Mouse (Mus musculus) heart, adult 8-10 months (tissue): ENCODE measurements around the gene Ryr2. TPM values are rescaled to one million over a fixed set of nuclear protein-coding genes. Genes with fewer than 3 reads are reported as not detected.
"Not testable (repeated sequence)": the region's sequence is repeated elsewhere in the genome, so short reads cannot be mapped to it uniquely, and the experiment has no call there.

Source experiments
- DNase-seq: peaks from one replicate; pipeline ENCODE4 v3.0.0; 2022; ENCODE audit warnings: low spot score
- total RNA-seq, 4 experiments: library from RNA; stranded (reverse); gene quantifications; 2 replicates each; pipeline ENCODE4 v1.2.4; 2022

Gene Ryr2
- total RNA-seq, 4 experiments from 2014 or later, result 935 to 1,209 (median 1,093) TPM

DNA sequence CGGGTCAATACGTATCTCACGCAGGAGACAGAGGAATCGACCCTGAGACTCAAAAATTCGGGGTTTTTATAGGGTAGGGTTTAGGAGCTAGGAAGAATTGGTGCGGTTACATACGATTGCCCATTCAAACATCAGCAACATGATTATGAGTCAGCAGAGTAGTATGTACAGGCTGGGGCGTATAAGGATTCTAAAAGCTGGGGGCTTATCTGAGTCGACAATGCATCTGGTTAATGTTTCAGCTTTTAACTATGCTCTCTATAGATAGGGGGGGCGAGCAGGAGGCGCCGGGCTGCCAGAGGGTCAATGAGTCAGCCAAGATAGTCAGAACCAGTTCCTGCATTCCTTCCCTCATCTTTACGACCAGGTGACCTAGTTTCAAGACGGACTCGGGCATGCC, 557.6 kb downstream of the Ryr2 start:
- not testable (repeated sequence) for DNase-seq

DNA sequence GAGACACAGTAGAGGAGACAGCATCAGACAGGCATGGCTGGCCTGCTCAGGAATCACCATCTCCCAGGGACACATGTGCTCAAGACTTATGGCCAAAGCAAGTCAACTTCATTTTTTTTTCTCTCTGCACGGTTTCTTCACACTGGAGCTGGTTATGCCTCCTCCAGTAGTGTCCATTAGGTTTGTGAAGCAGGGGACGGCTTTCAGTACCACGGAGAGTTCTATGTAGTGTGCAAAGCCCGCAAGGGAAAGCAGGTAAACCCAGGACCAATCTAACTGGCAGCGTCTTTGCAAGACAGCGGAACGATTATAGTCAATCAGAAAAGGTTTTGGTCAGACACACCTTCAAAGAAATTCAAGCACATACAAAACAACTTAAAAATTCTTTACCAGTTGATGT, 560.9 kb downstream of the Ryr2 start:
- DNase-seq, result no peak

- no peak for DNase-seq
Observed at GRCm38 (mm10) chr13:11542546-11542945, 564.2 kb downstream of the Ryr2 start.

- DNase-seq, result no peak
Observed at GRCm38 (mm10) chr13:11536851-11537250, 569.9 kb downstream of the Ryr2 start.

- no peak for DNase-seq
Observed at GRCm38 (mm10) chr13:11535874-11536273, 570.9 kb downstream of the Ryr2 start.

GRCm38 (mm10) chr13:11533265-11533664, 573.5 kb downstream of the Ryr2 start:
- no peak for DNase-seq

DNA sequence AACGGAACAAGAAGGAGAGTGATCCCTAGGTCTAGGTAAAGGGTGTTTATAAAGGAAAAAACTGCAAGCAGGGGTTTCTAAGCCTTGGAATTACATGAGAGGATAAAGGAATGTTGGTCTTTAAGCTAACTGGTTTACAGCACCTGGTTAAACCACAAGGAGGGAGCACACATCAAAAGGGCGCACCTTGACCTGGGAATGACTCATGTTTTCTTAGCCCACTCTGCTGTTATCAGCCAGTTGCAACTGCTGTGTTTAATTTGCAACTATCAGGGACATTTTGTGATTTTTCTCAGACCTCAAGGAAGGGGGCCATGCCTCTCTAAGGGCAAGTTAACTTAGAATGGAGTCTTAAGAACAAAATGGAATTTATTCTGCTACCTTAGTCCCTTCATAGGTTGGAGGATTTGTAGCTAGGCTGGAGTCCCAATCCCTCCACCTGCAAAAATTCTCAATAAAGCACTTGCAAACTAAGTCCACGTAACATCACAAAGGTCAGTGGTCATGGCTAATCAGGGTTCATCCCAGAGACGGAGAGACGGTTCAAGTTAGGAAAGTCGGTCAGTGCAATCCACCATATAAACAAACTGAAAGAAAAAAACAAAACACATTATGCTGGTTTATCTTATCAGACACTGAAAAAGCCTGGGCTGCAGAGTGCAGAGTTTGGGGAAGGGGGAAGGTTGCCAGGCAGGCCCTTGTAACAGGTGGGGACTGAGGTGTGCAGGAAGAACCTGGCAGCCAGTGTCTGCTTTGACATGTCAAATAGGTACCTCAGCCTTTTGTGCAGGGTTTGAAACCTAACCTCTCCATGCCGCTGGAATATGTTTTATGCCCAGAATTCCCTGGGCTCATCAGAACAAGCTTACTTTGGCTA, 574.5 kb downstream of the Ryr2 start:
- no peak for DNase-seq

DNA sequence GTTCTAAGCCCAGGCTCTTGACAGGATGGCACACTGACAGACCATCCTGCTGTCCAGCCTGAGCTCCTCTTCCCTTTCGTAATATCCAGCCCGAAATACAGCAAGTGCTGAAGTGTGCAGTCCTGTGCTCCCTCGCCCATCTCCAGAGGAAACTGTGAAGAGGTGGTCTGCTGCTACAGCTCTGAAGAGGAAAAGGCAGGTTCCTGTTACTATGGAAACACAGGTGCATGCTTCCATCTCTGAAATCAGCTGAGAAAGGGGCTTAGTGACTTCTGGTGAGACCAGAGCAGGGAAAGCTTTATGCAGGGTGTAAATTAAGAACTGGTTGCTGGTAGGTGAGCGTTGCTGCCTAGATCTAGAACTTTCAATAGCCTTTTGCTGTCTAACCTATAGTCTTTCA, 583.1 kb downstream of the Ryr2 start:
- DNase-seq, result no peak

DNA sequence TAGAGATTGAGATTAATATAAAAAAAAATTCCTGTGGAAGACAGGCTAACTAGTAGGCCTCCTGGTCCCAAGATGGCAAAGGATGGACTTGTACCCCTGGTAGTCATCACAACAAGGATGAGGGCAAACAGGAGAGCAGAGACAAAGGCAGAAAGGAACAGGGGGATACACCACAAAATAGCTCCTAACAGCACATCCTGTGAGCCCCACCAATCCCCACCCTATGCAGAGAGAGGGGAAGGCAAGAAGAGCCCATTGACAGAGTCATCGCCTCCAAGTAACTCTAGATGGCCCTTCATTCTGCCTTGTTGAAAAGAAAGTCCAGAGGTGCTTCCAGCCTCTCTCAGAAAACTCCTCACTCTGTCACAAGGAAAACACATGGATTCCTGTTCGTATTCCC, 586.0 kb downstream of the Ryr2 start:
- no peak for DNase-seq

DNA sequence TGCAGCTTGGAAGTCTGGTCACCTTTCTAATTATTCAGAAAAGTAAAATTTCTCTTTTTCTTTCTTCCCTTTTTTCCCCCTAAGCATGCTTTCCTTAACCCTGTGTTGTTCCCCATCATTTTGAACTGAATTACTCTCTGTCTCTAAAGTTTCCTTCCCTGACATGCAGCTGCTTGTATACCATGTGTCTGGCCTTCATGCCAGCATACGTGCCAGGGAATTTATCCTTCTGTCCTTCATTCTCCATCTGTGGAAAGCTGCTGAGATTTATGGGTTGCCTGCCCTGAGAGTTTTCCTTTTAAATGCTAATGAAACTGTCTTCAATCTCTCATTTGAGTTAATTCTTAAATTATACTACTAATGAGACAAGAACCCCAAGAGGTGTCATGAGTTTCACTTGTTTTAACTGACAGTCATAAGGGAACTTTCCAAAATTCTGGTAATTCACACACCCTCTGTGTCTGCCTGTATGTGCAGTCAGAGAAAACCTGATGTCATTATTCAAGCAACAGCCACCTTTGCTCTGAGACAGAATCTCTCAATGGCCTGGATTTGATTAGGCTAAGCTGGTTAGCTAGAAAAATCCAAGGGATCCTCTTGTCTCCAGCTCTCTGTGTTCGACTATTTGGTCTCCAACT, 595.1 kb downstream of the Ryr2 start:
- DNase-seq, result no peak

Other genes with a start within 250 kb of the Ryr2 start
- gene Mtr, start 151.2 kb upstream of the Ryr2 start, total RNA-seq, result 100 to 1,000 TPM in 2 of 4 experiments, 10 to 100 TPM in 2; 78.6 to 124 (median 104) TPM
- 1,000 to 10,000 TPM; 1,621 to 2,329 (median 1,848) TPM for gene Actn2, start 233.8 kb upstream of the Ryr2 start, total RNA-seq